Mouse (Mus musculus) liver, embryonic 14.5 days (tissue): ENCODE measurements around the gene Ppip5k1.

ENCODE experiments used
- CTCF ChIP-seq: IDR thresholded peaks from 2 replicates; pipeline ENCODE4 v1.5.1; 2016; ENCODE audit warnings: antibody characterized with exemption, low read depth, control low read depth
- EP300 ChIP-seq: IDR thresholded peaks from 2 replicates; pipeline ENCODE4 v1.6.1; 2016; ENCODE audit warnings: antibody characterized with exemption, low read depth

DNA sequence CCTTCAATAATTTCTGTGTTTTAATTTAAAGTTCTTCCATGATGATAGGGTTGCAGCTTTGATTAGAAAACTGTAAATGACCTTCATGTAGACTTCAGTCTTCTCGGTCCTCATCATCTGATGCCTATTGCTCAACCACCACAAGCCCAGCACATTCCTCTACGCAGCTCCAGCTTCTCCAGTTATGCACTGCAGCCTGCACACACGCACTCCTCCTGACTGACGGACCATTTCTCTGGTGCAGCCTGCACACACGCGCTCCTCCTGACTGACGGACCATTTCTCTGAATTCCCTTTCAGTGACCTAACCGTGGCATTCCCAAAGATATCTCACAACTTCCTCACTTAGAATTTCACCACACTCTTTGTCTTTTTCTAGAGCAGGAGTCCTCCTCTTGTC lies 2.0 kb downstream of the Ppip5k1 start:
- TF ChIP-seq CTCF (no peak), EP300 (no peak)
